Mouse (Mus musculus) C2C12 (cell line): ENCODE measurements around the gene Elfn2.

Experiments
- CEBPB ChIP-seq: IDR thresholded peaks from one replicate; pipeline ENCODE4 v1.6.1; 2011; ENCODE audit warnings: low read depth, mild to moderate bottlenecking, control low read depth, moderate library complexity
- CTCF ChIP-seq: IDR thresholded peaks from one replicate; pipeline ENCODE4 v1.5.1; 2011; ENCODE audit not compliant: control insufficient read depth, insufficient read depth, insufficient read length
- FOSL1 ChIP-seq: IDR thresholded peaks from one replicate; pipeline ENCODE4 v1.8.0; 2011; ENCODE audit warnings: mild to moderate bottlenecking, low read length; ENCODE audit not compliant: poor library complexity, insufficient read depth, severe bottlenecking
- MAX ChIP-seq: IDR thresholded peaks from one replicate; pipeline ENCODE4 v1.6.1; 2011; ENCODE audit warnings: mild to moderate bottlenecking, control low read depth
- MYOD1 ChIP-seq: IDR thresholded peaks from one replicate; pipeline ENCODE4 v1.6.1; 2011; ENCODE audit warnings: low read depth; ENCODE audit not compliant: control insufficient read depth, insufficient read length
- MYOG ChIP-seq: IDR thresholded peaks from one replicate; pipeline ENCODE4 v1.6.1; 2011; ENCODE audit not compliant: control insufficient read depth, insufficient read length; ENCODE audit errors: extremely low read depth
- USF1 ChIP-seq: IDR thresholded peaks from one replicate; pipeline ENCODE4 v1.6.1; 2011; ENCODE audit warnings: low read depth, mild to moderate bottlenecking, control low read depth, moderate library complexity

- no peak for TF ChIP-seq CTCF
- no peak for TF ChIP-seq MAX
- no peak for TF ChIP-seq MYOD1
- no peak for TF ChIP-seq MYOG
- no peak for TF ChIP-seq USF1
- TF ChIP-seq CEBPB = no peak
- TF ChIP-seq FOSL1 = no peak
These were observed 32.2 kb upstream of the Elfn2 start for GRCm38 (mm10) chr15:78750608-78751350.
